Mouse (Mus musculus) G1E-ER4 (cell line): Measurements from ENCODE around the gene St5. TPM values are rescaled to one million over a fixed set of nuclear protein-coding genes. Genes with fewer than 3 reads are reported as not detected.

Source experiments
- GATA1 ChIP-seq: IDR thresholded peaks from one replicate; pipeline ENCODE4 v1.8.0; 2012; ENCODE audit warnings: low read length, inconsistent platforms
- polyA plus RNA-seq: library from polyadenylated mRNA; stranded (reverse); fragments of >175 nt; gene quantifications from 2 replicates; pipeline ENCODE4 v1.2.3, GENCODE M21; 2012

Gene St5
- polyA plus RNA-seq, 1 experiment, result 0.18 TPM

GRCm38 (mm10) chr7:109524442-109524744, 179.0 kb downstream of the St5 start:
- no peak for TF ChIP-seq GATA1

GRCm38 (mm10) chr7:109523741-109524441, 179.5 kb downstream of the St5 start:
- TF ChIP-seq GATA1, result no peak

GRCm38 (mm10) chr7:109523304-109523703, 180.1 kb downstream of the St5 start:
- TF ChIP-seq GATA1, result no peak

GRCm38 (mm10) chr7:109522084-109522483, 181.3 kb downstream of the St5 start:
- no peak for TF ChIP-seq GATA1

GRCm38 (mm10) chr7:109519936-109520335, 183.5 kb downstream of the St5 start:
- no peak for TF ChIP-seq GATA1

GRCm38 (mm10) chr7:109518838-109519696, 184.3 kb downstream of the St5 start, which contains the start of gene Rpl27a:
Rpl27a (plus strand) TSS chr7:109519147.
- TF ChIP-seq GATA1, result no peak

- TF ChIP-seq GATA1, result no peak
Measured at GRCm38 (mm10) chr7:109518036-109518681, 185.2 kb downstream of the St5 start.

- no peak for TF ChIP-seq GATA1
Measured at GRCm38 (mm10) chr7:109516500-109516899, 186.9 kb downstream of the St5 start.

GRCm38 (mm10) chr7:109511838-109512237, 191.6 kb downstream of the St5 start:
- no peak for TF ChIP-seq GATA1

GRCm38 (mm10) chr7:109510799-109511198, 192.6 kb downstream of the St5 start:
- no peak for TF ChIP-seq GATA1

GRCm38 (mm10) chr7:109508034-109508433, 195.4 kb downstream of the St5 start, which contains the start of gene Trim66:
Trim66 (minus strand) TSS chr7:109508134.
- TF ChIP-seq GATA1, result no peak

- TF ChIP-seq GATA1, result no peak
Measured at GRCm38 (mm10) chr7:109507572-109507971, 195.8 kb downstream of the St5 start.

- TF ChIP-seq GATA1, result no peak
Measured at GRCm38 (mm10) chr7:109507119-109507518, 196.3 kb downstream of the St5 start.

- TF ChIP-seq GATA1, result no peak
Measured at GRCm38 (mm10) chr7:109497507-109497906, 205.9 kb downstream of the St5 start.

GRCm38 (mm10) chr7:109493319-109494316, 209.8 kb downstream of the St5 start:
- TF ChIP-seq GATA1, result no peak
